Mouse (Mus musculus): ENCODE data around the gene Ppil1. TPM values are rescaled to one million over a fixed set of nuclear protein-coding genes. Genes with fewer than 3 reads are reported as not detected.
A peak's percentile ranks its signal among the peaks of the same experiment; 100 is the strongest.

The Ppil1 gene
- 92.7 and 101 TPM in 2 replicates for polyA plus RNA-seq (2011; ENCODE audit: insufficient read depth, insufficient read length, low read depth, missing spikeins)

GRCm38 (mm10) chr17:29263840-29264633 is at the start of gene Ppil1:
Gene Ppil1, minus strand, starts transcription at chr17:29264186.
- H3K4me1 ChIP-seq (ENCODE audit: control insufficient read depth, insufficient read depth, low read length): peaks cover 2% of the 10 kb centered on the region
- TF ChIP-seq EP300 (IDR thresholded peaks at IDR 0.05; ENCODE audit: insufficient read depth, low read depth, low read length) (no peak), POLR2A (IDR thresholded peaks at IDR 0.05; ENCODE audit: insufficient read depth, low read length) (no peak), CTCF (IDR thresholded peaks at IDR 0.05; ENCODE audit: low read depth, low read length) (no peak)
- H3K27me3 ChIP-seq (ENCODE audit: control insufficient read depth, insufficient read depth, low read length, poor library complexity, severe bottlenecking): no peaks in the 10 kb centered on the region
- H3K9ac ChIP-seq (ENCODE audit: low read depth, poor library complexity, severe bottlenecking): peak within 1 kb of the TSS; percentile 85
- H3K27ac ChIP-seq (ENCODE audit: insufficient read depth, low read length): peak within 1 kb of the TSS; percentile 98
- H3K9me3 ChIP-seq (replicated peaks; ENCODE audit: control insufficient read depth, insufficient read depth, low read length, poor library complexity, severe bottlenecking): no peaks in the 10 kb centered on the region
- H3K4me3 ChIP-seq (ENCODE audit: low read depth, low read length): peak within 1 kb of the TSS; percentile 91
- peaks cover 4% of the 10 kb centered on the region for H3K36me3 ChIP-seq (ENCODE audit: control insufficient read depth, insufficient read depth, low read length, poor library complexity, severe bottlenecking)

DNA sequence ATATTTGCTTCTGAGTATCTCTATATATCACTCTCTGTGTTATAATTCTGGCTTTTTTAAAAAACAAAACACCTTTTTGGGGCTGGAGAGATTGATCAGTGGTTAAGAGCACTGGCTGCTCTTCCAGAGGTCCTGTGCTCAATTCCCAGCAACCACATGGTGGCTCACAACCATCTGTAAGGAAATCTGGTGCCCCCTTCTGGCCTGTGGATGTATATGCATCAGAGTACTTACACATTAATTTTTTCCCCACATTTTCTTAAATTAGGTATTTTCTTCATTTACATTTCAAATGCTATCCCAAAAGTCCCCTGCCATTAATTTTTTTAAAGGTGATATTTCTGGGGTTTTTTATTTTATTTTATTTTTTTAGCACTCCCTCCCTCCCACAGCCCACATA is 49.3 kb upstream of the Ppil1 start:
- TF ChIP-seq CTCF (IDR thresholded peaks at IDR 0.05; ENCODE audit: low read depth, low read length) (peak; percentile 43), POLR2A (IDR thresholded peaks at IDR 0.05; ENCODE audit: insufficient read depth, low read length) (no peak)
- no peak overlapping the region for H3K9ac ChIP-seq (ENCODE audit: low read depth, poor library complexity, severe bottlenecking)

GRCm38 (mm10) chr17:29312082-29312481 is 48.1 kb upstream of the Ppil1 start:
- Histone ChIP-seq H3K9me3 (replicated peaks; ENCODE audit: control insufficient read depth, insufficient read depth, low read length, poor library complexity, severe bottlenecking) (no peaks in the 10 kb centered on the region), H3K9ac (ENCODE audit: low read depth, poor library complexity, severe bottlenecking) (no peak overlapping the region), H3K4me1 (ENCODE audit: control insufficient read depth, insufficient read depth, low read length) (no peaks in the 10 kb centered on the region), H3K27ac (ENCODE audit: insufficient read depth, low read length) (no peak overlapping the region), H3K36me3 (ENCODE audit: control insufficient read depth, insufficient read depth, low read length, poor library complexity, severe bottlenecking) (no peaks in the 10 kb centered on the region), H3K27me3 (ENCODE audit: control insufficient read depth, insufficient read depth, low read length, poor library complexity, severe bottlenecking) (no peaks in the 10 kb centered on the region), H3K4me3 (ENCODE audit: low read depth, low read length) (no peak overlapping the region)
- no peak for TF ChIP-seq CTCF (IDR thresholded peaks at IDR 0.05; ENCODE audit: low read depth, low read length)
- no peak for TF ChIP-seq EP300 (IDR thresholded peaks at IDR 0.05; ENCODE audit: insufficient read depth, low read depth, low read length)
- TF ChIP-seq POLR2A (IDR thresholded peaks at IDR 0.05; ENCODE audit: insufficient read depth, low read length): no peak

More for the DNA sequence above, 49.3 kb upstream of the Ppil1 start:
- no peaks in the 10 kb centered on the region for H3K9me3 ChIP-seq (replicated peaks; ENCODE audit: control insufficient read depth, insufficient read depth, low read length, poor library complexity, severe bottlenecking)
- no peak overlapping the region for H3K27ac ChIP-seq (ENCODE audit: insufficient read depth, low read length)
- H3K27me3 ChIP-seq (ENCODE audit: control insufficient read depth, insufficient read depth, low read length, poor library complexity, severe bottlenecking): no peaks in the 10 kb centered on the region
- H3K36me3 ChIP-seq (ENCODE audit: control insufficient read depth, insufficient read depth, low read length, poor library complexity, severe bottlenecking): no peaks in the 10 kb centered on the region
- no peaks in the 10 kb centered on the region for H3K4me1 ChIP-seq (ENCODE audit: control insufficient read depth, insufficient read depth, low read length)
- H3K4me3 ChIP-seq (ENCODE audit: low read depth, low read length): no peak overlapping the region

DNA sequence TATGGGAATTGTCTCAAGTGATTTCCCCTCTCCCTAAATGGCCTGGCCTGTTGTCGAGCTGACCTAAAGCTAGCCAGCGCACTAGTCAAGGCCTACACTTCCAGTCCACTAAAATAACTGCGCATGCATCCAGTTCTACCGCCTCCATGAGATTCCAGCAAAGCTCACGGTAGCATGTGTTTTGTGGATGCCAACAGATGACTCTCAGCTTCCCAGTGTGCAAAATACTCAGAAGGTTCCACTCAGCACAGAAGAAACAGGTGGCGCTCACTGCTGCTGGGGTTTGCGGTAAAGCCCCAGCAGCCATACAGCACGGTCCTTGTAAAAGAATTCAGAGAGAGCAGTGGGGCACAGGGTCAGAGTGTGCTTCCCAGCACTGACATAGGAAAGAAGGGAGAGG is 47.6 kb upstream of the Ppil1 start:
- Histone ChIP-seq H3K9me3 (replicated peaks; ENCODE audit: control insufficient read depth, insufficient read depth, low read length, poor library complexity, severe bottlenecking) (no peaks in the 10 kb centered on the region), H3K27ac (ENCODE audit: insufficient read depth, low read length) (no peak overlapping the region)

GRCm38 (mm10) chr17:29310056-29310623 is 46.2 kb upstream of the Ppil1 start:
- Histone ChIP-seq H3K27me3 (ENCODE audit: control insufficient read depth, insufficient read depth, low read length, poor library complexity, severe bottlenecking) (no peaks in the 10 kb centered on the region), H3K9ac (ENCODE audit: low read depth, poor library complexity, severe bottlenecking) (no peak overlapping the region), H3K27ac (ENCODE audit: insufficient read depth, low read length) (no peak overlapping the region), H3K4me1 (ENCODE audit: control insufficient read depth, insufficient read depth, low read length) (no peaks in the 10 kb centered on the region), H3K9me3 (replicated peaks; ENCODE audit: control insufficient read depth, insufficient read depth, low read length, poor library complexity, severe bottlenecking) (no peaks in the 10 kb centered on the region), H3K36me3 (ENCODE audit: control insufficient read depth, insufficient read depth, low read length, poor library complexity, severe bottlenecking) (no peaks in the 10 kb centered on the region), H3K4me3 (ENCODE audit: low read depth, low read length) (no peak overlapping the region)
- no peak for TF ChIP-seq POLR2A (IDR thresholded peaks at IDR 0.05; ENCODE audit: insufficient read depth, low read length)
- TF ChIP-seq CTCF (IDR thresholded peaks at IDR 0.05; ENCODE audit: low read depth, low read length): no peak
- no peak for TF ChIP-seq EP300 (IDR thresholded peaks at IDR 0.05; ENCODE audit: insufficient read depth, low read depth, low read length)

More for the DNA sequence above, 47.6 kb upstream of the Ppil1 start:
- Histone ChIP-seq H3K4me3 (ENCODE audit: low read depth, low read length) (no peak overlapping the region), H3K36me3 (ENCODE audit: control insufficient read depth, insufficient read depth, low read length, poor library complexity, severe bottlenecking) (no peaks in the 10 kb centered on the region), H3K9ac (ENCODE audit: low read depth, poor library complexity, severe bottlenecking) (no peak overlapping the region), H3K27me3 (ENCODE audit: control insufficient read depth, insufficient read depth, low read length, poor library complexity, severe bottlenecking) (no peaks in the 10 kb centered on the region), H3K4me1 (ENCODE audit: control insufficient read depth, insufficient read depth, low read length) (no peaks in the 10 kb centered on the region)
- no peak for TF ChIP-seq POLR2A (IDR thresholded peaks at IDR 0.05; ENCODE audit: insufficient read depth, low read length)
- no peak for TF ChIP-seq CTCF (IDR thresholded peaks at IDR 0.05; ENCODE audit: low read depth, low read length)
- no peak for TF ChIP-seq EP300 (IDR thresholded peaks at IDR 0.05; ENCODE audit: insufficient read depth, low read depth, low read length)

- no peak overlapping the region for H3K4me3 ChIP-seq (ENCODE audit: low read depth, low read length)
- no peaks in the 10 kb centered on the region for H3K4me1 ChIP-seq (ENCODE audit: control insufficient read depth, insufficient read depth, low read length)
- no peaks in the 10 kb centered on the region for H3K27me3 ChIP-seq (ENCODE audit: control insufficient read depth, insufficient read depth, low read length, poor library complexity, severe bottlenecking)
- H3K9me3 ChIP-seq (replicated peaks; ENCODE audit: control insufficient read depth, insufficient read depth, low read length, poor library complexity, severe bottlenecking): no peaks in the 10 kb centered on the region
- H3K27ac ChIP-seq (ENCODE audit: insufficient read depth, low read length): no peak overlapping the region
- H3K36me3 ChIP-seq (ENCODE audit: control insufficient read depth, insufficient read depth, low read length, poor library complexity, severe bottlenecking): no peaks in the 10 kb centered on the region
- TF ChIP-seq EP300 (IDR thresholded peaks at IDR 0.05; ENCODE audit: insufficient read depth, low read depth, low read length) (no peak), POLR2A (IDR thresholded peaks at IDR 0.05; ENCODE audit: insufficient read depth, low read length) (no peak), CTCF (IDR thresholded peaks at IDR 0.05; ENCODE audit: low read depth, low read length) (no peak)
- H3K9ac ChIP-seq (ENCODE audit: low read depth, poor library complexity, severe bottlenecking): no peak overlapping the region
These were observed 41.9 kb upstream of the Ppil1 start for GRCm38 (mm10) chr17:29305871-29306270.
